Mouse (Mus musculus): Measurements from ENCODE around the gene Dirc2. TPM values are rescaled to one million over a fixed set of nuclear protein-coding genes. Genes with fewer than 3 reads are reported as not detected.
A peak's percentile ranks its signal among the peaks of the same experiment; 100 is the strongest.

Dirc2 gene
- total and polyA plus RNA-seq, 2 experiments from 2014 or later: 15.3 to 39.8 TPM

DNA sequence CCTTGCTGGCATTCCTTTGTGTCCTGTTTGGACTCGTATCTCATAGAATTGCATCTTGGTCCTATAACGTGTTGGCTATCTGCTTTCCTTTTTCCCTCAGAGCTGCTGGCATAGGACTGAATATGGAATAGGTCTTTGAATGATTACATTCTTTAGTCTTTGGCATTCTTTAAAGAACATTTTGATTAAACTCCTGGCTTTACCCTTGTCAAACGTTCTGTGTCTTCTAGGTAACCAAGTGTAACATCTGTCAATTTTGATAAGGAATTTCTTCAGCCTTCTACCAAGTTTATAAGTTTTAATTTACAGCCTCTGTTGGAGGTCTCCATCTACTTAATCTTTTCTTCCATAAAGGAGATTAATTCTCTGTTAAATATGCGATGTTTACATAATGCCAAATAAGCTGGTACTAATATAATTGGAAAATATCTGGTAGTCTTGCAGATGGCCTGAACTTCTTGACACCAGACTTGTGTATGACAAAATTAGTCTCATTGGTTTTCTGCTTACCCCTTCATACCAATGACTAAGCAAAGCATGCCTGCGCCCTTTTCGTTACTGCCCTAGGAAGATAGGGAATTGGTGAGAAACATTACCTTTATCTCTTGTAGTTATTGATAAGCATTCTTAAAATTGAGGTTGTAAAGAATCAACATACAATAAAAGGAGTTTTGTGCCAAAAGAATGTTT lies 38.0 kb upstream of the Dirc2 start:
- TF ChIP-seq CTCF (IDR thresholded peaks at IDR 0.05; ENCODE audit: low read depth): no peak
- TF ChIP-seq EP300 (IDR thresholded peaks at IDR 0.05; ENCODE audit: low read depth): no peak
- Histone ChIP-seq H3K36me3 (replicated peaks; ENCODE audit: control insufficient read depth, insufficient read depth, low read length) (no peaks in the 10 kb centered on the region), H3K4me1 (ENCODE audit: control insufficient read depth, insufficient read depth) (peaks cover 11% of the 10 kb centered on the region; the same call in 1 of the 2 replicates), H3K4me2 (ENCODE audit: low read depth, low read length) (peak overlapping the region; percentile 6; the same call in 1 of the 2 replicates), H3K9ac (replicated peaks; ENCODE audit: low read depth, low read length) (no peak overlapping the region), H3K9me3 (replicated peaks; ENCODE audit: control insufficient read depth, low read length) (no peaks in the 10 kb centered on the region), H3K27me3 (ENCODE audit: control insufficient read depth, insufficient read depth, low read length) (no peaks in the 10 kb centered on the region), H3K27ac (ENCODE audit: low read depth) (0 out of 2 replicates have a peak overlapping the region, but pooled peaks have one; percentile 30), H3K4me3 (ENCODE audit: low read depth, low read length) (no peak overlapping the region)
- WGBS: 61% methylated on average over 6 of the region's 6 CpGs
- ATAC-seq (ENCODE audit: insufficient read depth, low read depth): no peak
- DNase-seq (ENCODE audit: low spot score): no peak

DNA sequence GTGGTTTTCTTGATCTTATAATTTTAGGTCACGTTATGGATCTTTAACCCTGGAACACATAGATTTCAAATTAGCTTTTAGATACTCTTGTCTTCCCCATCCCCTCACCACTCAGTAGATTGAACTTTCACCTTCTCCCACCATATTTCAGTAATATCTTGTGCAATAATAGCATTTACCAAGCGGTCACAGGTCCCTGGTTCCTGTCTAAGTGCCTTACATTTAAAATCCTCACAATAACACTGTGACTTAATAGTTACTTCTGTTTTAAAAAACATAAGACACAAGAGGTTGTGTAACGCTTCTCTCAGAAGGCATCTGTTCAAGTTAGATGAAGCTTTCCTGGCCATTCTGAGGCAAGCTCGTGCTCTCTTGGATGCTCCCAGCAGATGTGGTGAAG lies 34.6 kb upstream of the Dirc2 start:
- H3K4me1 ChIP-seq (ENCODE audit: control insufficient read depth, insufficient read depth): peaks cover 11% of the 10 kb centered on the region; the same call in 1 of the 2 replicates
- H3K4me2 ChIP-seq (ENCODE audit: low read depth, low read length): no peak overlapping the region
- H3K4me3 ChIP-seq (ENCODE audit: low read depth, low read length): no peak overlapping the region
- ATAC-seq (ENCODE audit: insufficient read depth, low read depth) (no peak), DNase-seq (ENCODE audit: low spot score) (no peak)
- no peak overlapping the region for H3K9ac ChIP-seq (replicated peaks; ENCODE audit: low read depth, low read length)
- no peaks in the 10 kb centered on the region for H3K36me3 ChIP-seq (replicated peaks; ENCODE audit: control insufficient read depth, insufficient read depth, low read length)
- 85% methylated on average over 4 of the region's 4 CpGs for WGBS
- no peak overlapping the region for H3K27ac ChIP-seq (ENCODE audit: low read depth)
- TF ChIP-seq CTCF (IDR thresholded peaks at IDR 0.05; ENCODE audit: low read depth) (no peak), EP300 (IDR thresholded peaks at IDR 0.05; ENCODE audit: low read depth) (no peak)
- peaks cover 12% of the 10 kb centered on the region; the same call in 1 of the 2 replicates for H3K9me3 ChIP-seq (replicated peaks; ENCODE audit: control insufficient read depth, low read length)
- no peaks in the 10 kb centered on the region for H3K27me3 ChIP-seq (ENCODE audit: control insufficient read depth, insufficient read depth, low read length)

DNA sequence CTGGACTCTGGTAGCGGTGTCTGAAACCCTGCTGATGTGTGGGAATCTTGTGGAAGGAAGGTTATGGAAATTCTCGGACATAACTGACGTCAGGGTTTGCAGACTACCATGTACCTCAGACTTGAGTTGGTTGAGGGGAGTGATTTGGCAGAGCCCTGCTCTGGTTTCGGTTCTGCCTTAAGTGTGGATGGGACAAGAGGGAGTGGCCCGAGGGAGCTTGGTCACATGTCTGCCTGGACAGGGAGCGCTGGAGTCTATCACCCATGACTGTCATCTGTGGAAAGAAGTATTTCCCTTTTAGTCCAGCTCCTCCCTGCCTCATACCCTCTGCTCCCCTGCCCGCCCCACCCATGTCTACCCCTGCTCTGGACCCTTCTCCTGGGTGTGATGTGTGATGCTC lies 33.0 kb upstream of the Dirc2 start:
- Histone ChIP-seq H3K4me3 (ENCODE audit: low read depth, low read length) (no peak overlapping the region), H3K27me3 (ENCODE audit: control insufficient read depth, insufficient read depth, low read length) (no peaks in the 10 kb centered on the region), H3K27ac (ENCODE audit: low read depth) (no peak overlapping the region), H3K4me2 (ENCODE audit: low read depth, low read length) (no peak overlapping the region), H3K9ac (replicated peaks; ENCODE audit: low read depth, low read length) (no peak overlapping the region), H3K9me3 (replicated peaks; ENCODE audit: control insufficient read depth, low read length) (peaks cover 12% of the 10 kb centered on the region; the same call in 1 of the 2 replicates), H3K4me1 (ENCODE audit: control insufficient read depth, insufficient read depth) (peaks cover 9% of the 10 kb centered on the region; the same call in 1 of the 2 replicates), H3K36me3 (replicated peaks; ENCODE audit: control insufficient read depth, insufficient read depth, low read length) (no peaks in the 10 kb centered on the region)
- DNase-seq (ENCODE audit: low spot score): no peak
- peak; percentile 73 for ATAC-seq (ENCODE audit: insufficient read depth, low read depth)
- 63% methylated on average over 7 of the region's 7 CpGs for WGBS
- no peak for TF ChIP-seq CTCF (IDR thresholded peaks at IDR 0.05; ENCODE audit: low read depth)
- no peak for TF ChIP-seq EP300 (IDR thresholded peaks at IDR 0.05; ENCODE audit: low read depth)

DNA sequence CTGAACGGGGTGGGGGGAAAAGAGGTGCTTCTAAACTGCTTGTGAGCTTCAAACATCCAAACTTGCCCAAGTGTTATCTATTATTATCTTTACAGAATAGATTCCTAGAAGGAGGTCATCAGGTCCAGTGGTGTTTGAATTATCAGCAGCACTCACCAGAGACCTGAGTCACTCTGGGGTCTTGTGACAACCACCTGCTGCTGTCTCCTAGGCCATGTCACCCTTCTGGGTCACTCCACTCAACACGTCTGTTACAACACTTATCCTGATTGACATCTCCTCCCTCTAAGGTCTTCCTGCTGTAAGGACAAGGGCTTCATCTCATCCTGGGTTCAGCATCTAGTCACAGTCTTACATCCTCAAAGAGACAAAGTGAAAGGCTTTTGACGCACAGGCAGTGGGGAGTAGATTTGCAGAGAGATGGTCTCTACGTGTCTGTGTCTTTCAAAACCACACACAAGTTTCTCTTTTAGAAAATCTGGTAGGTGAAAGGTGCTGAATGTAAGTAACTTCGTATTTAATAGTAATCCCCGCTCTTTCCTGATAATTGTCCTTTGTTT lies 22.9 kb upstream of the Dirc2 start:
- ATAC-seq (ENCODE audit: insufficient read depth, low read depth) (no peak), DNase-seq (ENCODE audit: low spot score) (no peak)
- Histone ChIP-seq H3K36me3 (replicated peaks; ENCODE audit: control insufficient read depth, insufficient read depth, low read length) (0 out of 2 replicates have a peak, but pooled peaks cover 4% of the 10 kb centered on the region), H3K4me2 (ENCODE audit: low read depth, low read length) (no peak overlapping the region), H3K27ac (ENCODE audit: low read depth) (no peak overlapping the region), H3K4me1 (ENCODE audit: control insufficient read depth, insufficient read depth) (peaks cover 8% of the 10 kb centered on the region; the same call in 1 of the 2 replicates), H3K9me3 (replicated peaks; ENCODE audit: control insufficient read depth, low read length) (no peaks in the 10 kb centered on the region), H3K4me3 (ENCODE audit: low read depth, low read length) (no peak overlapping the region), H3K27me3 (ENCODE audit: control insufficient read depth, insufficient read depth, low read length) (no peaks in the 10 kb centered on the region), H3K9ac (replicated peaks; ENCODE audit: low read depth, low read length) (no peak overlapping the region)
- 77% methylated on average over 6 of the region's 6 CpGs for WGBS
- TF ChIP-seq EP300 (IDR thresholded peaks at IDR 0.05; ENCODE audit: low read depth): no peak
- no peak for TF ChIP-seq CTCF (IDR thresholded peaks at IDR 0.05; ENCODE audit: low read depth)

DNA sequence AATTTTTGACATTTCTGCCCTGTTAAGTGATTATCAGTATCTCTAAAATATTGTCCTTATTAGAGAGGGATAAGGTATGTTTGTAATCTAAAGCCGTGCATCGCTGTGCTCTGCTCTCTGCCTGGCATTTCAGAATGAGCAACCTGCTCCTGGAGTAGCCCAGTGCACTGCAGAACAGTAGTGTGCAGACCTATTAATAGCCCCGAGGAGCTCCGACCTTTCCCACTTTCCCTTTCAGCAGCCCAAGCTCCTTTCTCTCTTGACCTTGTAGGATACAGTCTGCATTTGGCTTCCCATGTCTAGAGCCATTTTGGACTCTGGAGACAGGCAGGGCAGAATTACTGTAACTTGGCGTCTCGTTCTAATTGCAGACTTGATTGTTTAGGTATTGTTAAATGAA lies 19.2 kb upstream of the Dirc2 start:
- Histone ChIP-seq H3K27me3 (ENCODE audit: control insufficient read depth, insufficient read depth, low read length) (no peaks in the 10 kb centered on the region), H3K27ac (ENCODE audit: low read depth) (peak overlapping the region; percentile 83)
- peak; percentile 93 for ATAC-seq (ENCODE audit: insufficient read depth, low read depth)

More for the DNA sequence above, 19.2 kb upstream of the Dirc2 start:
- Histone ChIP-seq H3K9ac (replicated peaks; ENCODE audit: low read depth, low read length) (no peak overlapping the region), H3K36me3 (replicated peaks; ENCODE audit: control insufficient read depth, insufficient read depth, low read length) (0 out of 2 replicates have a peak, but pooled peaks cover 4% of the 10 kb centered on the region), H3K9me3 (replicated peaks; ENCODE audit: control insufficient read depth, low read length) (no peaks in the 10 kb centered on the region), H3K4me1 (ENCODE audit: control insufficient read depth, insufficient read depth) (peaks cover 14% of the 10 kb centered on the region), H3K4me3 (ENCODE audit: low read depth, low read length) (no peak overlapping the region), H3K4me2 (ENCODE audit: low read depth, low read length) (no peak overlapping the region)
- TF ChIP-seq EP300 (IDR thresholded peaks at IDR 0.05; ENCODE audit: low read depth) (no peak), CTCF (IDR thresholded peaks at IDR 0.05; ENCODE audit: low read depth) (no peak)
- WGBS: 39% methylated on average over 6 of the region's 6 CpGs
- peak; percentile 76 for DNase-seq (ENCODE audit: low spot score)
